Mouse (Mus musculus): ENCODE data around the gene Eya2. TPM values are rescaled to one million over a fixed set of nuclear protein-coding genes. Genes with fewer than 3 reads are reported as not detected.

Eya2 gene
- polyA plus RNA-seq, 1 experiment from 2014 or later, result 5.8 TPM

DNA sequence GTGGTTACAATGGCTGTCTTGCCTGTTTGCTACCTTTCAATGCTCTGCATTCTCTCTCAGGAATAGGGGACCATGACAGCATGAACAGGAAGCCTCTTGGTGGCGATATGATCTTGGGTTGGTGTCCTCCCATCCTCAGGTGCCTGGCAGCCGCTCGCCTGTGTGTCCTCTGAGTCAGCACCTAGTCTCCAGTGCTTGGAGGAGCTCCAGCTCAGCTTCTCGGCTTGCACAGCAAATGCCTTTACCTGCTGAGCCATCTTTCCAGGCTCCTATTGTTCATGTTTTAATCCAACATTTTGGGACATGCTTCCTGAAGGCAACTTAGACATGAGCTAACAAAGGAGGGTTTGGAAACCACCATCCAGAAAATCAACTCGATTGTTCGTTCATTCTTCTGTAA, 33.1 kb downstream of the Eya2 start:
- H3K9ac ChIP-seq (ENCODE audit: low read length), result no peak overlapping the region
- ATAC-seq (replicated peaks; ENCODE audit: extremely low read depth, insufficient read depth, low FRiP score), result no peak
- no peak overlapping the region for H3K27ac ChIP-seq (ENCODE audit: low read length)
- H3K27me3 ChIP-seq (ENCODE audit: control insufficient read depth, insufficient read depth, low read length), result no peaks in the 10 kb centered on the region
- H3K4me3 ChIP-seq (ENCODE audit: low read length), result no peak overlapping the region
- 61% methylated on average over 6 of the region's 6 CpGs for WGBS
- H3K9me3 ChIP-seq (replicated peaks; ENCODE audit: control insufficient read depth, low read length), result no peaks in the 10 kb centered on the region
- H3K4me1 ChIP-seq (ENCODE audit: control insufficient read depth, insufficient read depth, low read length), result no peaks in the 10 kb centered on the region
- no peaks in the 10 kb centered on the region for H3K36me3 ChIP-seq (ENCODE audit: control insufficient read depth, insufficient read depth)
- H3K4me2 ChIP-seq (ENCODE audit: low read depth, low read length), result no peak overlapping the region

DNA sequence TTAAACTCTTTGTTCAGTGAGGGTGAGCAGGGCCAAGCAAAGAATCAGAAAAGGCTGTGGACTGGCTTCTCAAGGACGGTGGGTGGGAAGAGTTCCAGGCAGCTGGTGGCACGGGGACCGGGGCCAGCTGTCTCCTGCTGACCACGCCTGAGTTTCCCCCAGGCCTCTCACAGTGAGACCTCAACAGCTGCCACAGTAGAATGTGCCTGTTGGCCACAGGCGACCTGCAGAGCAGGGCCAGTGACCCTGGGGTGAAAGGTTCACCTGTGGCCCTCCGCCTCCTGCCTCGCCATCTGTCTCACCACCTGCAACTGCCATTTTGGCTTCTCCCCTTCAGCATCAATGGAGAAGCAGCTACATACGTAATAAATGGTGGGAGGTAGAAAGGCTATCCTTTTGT, 35.1 kb downstream of the Eya2 start:
- Histone ChIP-seq H3K4me1 (ENCODE audit: control insufficient read depth, insufficient read depth, low read length) (no peaks in the 10 kb centered on the region), H3K9ac (ENCODE audit: low read length) (no peak overlapping the region), H3K9me3 (replicated peaks; ENCODE audit: control insufficient read depth, low read length) (no peaks in the 10 kb centered on the region), H3K36me3 (ENCODE audit: control insufficient read depth, insufficient read depth) (no peaks in the 10 kb centered on the region), H3K4me3 (ENCODE audit: low read length) (no peak overlapping the region), H3K27me3 (ENCODE audit: control insufficient read depth, insufficient read depth, low read length) (no peaks in the 10 kb centered on the region), H3K27ac (ENCODE audit: low read length) (no peak overlapping the region), H3K4me2 (ENCODE audit: low read depth, low read length) (no peak overlapping the region)
- ATAC-seq (replicated peaks; ENCODE audit: extremely low read depth, insufficient read depth, low FRiP score), result no peak
- 63% methylated on average over 8 of the region's 8 CpGs for WGBS

DNA sequence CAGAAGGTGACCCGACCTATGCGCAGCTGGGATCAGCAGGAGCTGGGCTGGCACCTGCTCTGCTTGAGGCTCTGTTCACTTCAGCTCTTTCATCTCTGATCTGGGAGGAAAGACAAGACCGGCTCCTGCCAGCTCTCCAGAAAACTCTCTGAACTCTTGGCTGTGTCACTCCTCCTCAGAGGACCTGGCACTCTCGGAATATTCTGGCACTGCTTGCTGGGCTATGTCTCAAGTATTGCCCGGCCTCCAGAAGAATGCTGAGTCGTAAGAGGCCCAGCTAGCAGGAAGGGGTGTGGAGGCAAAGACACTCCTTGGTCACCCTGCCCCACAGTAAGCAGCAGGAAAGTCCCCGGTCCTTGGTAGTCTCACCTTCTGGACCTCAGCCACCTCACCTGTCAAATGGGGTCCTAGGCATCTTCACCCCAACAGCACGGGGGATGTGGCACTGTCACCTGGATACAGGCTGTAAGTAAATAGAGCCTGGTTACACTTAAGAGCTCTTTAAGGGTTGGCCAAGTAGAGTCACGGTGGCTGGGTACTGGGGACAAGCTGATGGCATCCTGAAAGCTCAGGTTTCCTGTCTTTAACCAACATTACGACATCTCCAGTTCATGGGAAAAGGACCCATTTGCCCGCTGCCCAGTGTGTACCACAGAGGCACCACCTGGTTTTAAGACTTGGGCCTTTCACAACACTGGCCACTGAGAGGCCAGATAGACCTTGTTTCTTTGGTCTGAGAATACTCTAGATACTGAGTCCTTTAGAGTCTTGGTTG, 38.4 kb downstream of the Eya2 start:
- WGBS, result 69% methylated on average over 11 of the region's 11 CpGs
- H3K9me3 ChIP-seq (replicated peaks; ENCODE audit: control insufficient read depth, low read length), result 0 out of 2 replicates have a peak, but pooled peaks cover 3% of the 10 kb centered on the region
- no peak overlapping the region for H3K27ac ChIP-seq (ENCODE audit: low read length)
- no peaks in the 10 kb centered on the region for H3K36me3 ChIP-seq (ENCODE audit: control insufficient read depth, insufficient read depth)
- no peaks in the 10 kb centered on the region for H3K27me3 ChIP-seq (ENCODE audit: control insufficient read depth, insufficient read depth, low read length)
- no peak overlapping the region for H3K4me3 ChIP-seq (ENCODE audit: low read length)
- H3K9ac ChIP-seq (ENCODE audit: low read length), result no peak overlapping the region
- H3K4me2 ChIP-seq (ENCODE audit: low read depth, low read length), result no peak overlapping the region
- no peaks in the 10 kb centered on the region for H3K4me1 ChIP-seq (ENCODE audit: control insufficient read depth, insufficient read depth, low read length)
- ATAC-seq (replicated peaks; ENCODE audit: extremely low read depth, insufficient read depth, low FRiP score), result no peak

DNA sequence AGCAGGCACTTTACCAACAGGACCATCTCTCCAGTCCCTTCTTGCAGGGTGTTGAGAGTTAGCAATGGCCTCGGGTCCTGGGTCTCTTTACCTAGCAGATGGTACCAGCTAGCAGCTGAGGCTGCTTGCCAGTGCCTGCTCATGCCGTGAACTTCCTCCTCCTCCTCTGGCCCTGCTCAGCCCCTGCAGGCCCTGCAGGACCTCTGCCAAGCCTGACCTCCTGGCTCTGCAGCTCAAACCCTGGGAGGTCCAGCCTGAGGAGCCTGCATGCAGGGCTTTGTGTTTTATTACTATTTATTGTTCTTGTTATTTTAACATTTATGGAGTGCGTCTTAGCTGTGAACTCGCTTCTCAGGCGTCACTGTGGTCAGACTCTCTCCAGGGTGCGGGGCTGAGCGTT, 39.6 kb downstream of the Eya2 start:
- Histone ChIP-seq H3K27ac (ENCODE audit: low read length) (no peak overlapping the region), H3K9ac (ENCODE audit: low read length) (no peak overlapping the region), H3K4me3 (ENCODE audit: low read length) (no peak overlapping the region), H3K4me2 (ENCODE audit: low read depth, low read length) (no peak overlapping the region), H3K9me3 (replicated peaks; ENCODE audit: control insufficient read depth, low read length) (0 out of 2 replicates have a peak, but pooled peaks cover 3% of the 10 kb centered on the region), H3K4me1 (ENCODE audit: control insufficient read depth, insufficient read depth, low read length) (no peaks in the 10 kb centered on the region), H3K27me3 (ENCODE audit: control insufficient read depth, insufficient read depth, low read length) (no peaks in the 10 kb centered on the region), H3K36me3 (ENCODE audit: control insufficient read depth, insufficient read depth) (no peaks in the 10 kb centered on the region)
- ATAC-seq (replicated peaks; ENCODE audit: extremely low read depth, insufficient read depth, low FRiP score), result no peak
- WGBS, result 72% methylated on average over 7 of the region's 7 CpGs

DNA sequence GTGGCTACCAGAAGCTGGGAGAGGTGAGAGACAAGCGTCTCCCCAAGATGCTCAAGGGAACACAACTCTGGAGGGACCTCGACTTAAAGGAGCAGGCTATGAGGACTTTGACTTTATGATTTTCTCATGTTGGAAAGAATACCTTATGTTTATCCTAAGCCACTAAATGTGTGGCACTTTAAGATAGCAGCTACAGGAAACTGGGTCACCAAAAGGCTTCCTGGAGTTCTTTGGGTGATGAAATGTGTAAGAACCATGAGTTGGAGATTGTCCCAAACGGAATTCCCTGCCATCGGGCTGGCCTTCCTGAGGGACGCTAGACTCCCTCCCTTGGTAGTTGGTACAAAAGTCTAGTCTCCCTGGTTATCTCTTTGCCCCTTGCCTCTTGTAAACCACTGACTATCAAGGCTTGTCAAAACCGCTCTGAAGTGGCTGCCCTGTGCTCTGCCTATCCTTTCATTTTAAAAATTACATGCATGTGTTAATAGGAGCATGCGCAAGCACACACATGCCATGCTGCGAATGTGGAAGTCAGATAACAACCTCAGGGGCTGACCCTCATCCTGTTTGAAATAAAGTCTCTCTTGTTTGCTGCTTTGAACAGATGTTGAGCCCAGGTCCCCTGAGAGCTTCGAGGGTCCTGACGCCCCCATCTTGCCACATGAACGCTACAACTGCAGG, 44.4 kb downstream of the Eya2 start:
- Histone ChIP-seq H3K9ac (ENCODE audit: low read length) (no peak overlapping the region), H3K4me2 (ENCODE audit: low read depth, low read length) (no peak overlapping the region), H3K4me1 (ENCODE audit: control insufficient read depth, insufficient read depth, low read length) (no peaks in the 10 kb centered on the region), H3K4me3 (ENCODE audit: low read length) (no peak overlapping the region), H3K27ac (ENCODE audit: low read length) (no peak overlapping the region), H3K36me3 (ENCODE audit: control insufficient read depth, insufficient read depth) (no peaks in the 10 kb centered on the region), H3K27me3 (ENCODE audit: control insufficient read depth, insufficient read depth, low read length) (no peaks in the 10 kb centered on the region), H3K9me3 (replicated peaks; ENCODE audit: control insufficient read depth, low read length) (0 out of 2 replicates have a peak, but pooled peaks cover 3% of the 10 kb centered on the region)
- ATAC-seq (replicated peaks; ENCODE audit: extremely low read depth, insufficient read depth, low FRiP score), result no peak
- WGBS, result 52% methylated on average over 11 of the region's 11 CpGs

DNA sequence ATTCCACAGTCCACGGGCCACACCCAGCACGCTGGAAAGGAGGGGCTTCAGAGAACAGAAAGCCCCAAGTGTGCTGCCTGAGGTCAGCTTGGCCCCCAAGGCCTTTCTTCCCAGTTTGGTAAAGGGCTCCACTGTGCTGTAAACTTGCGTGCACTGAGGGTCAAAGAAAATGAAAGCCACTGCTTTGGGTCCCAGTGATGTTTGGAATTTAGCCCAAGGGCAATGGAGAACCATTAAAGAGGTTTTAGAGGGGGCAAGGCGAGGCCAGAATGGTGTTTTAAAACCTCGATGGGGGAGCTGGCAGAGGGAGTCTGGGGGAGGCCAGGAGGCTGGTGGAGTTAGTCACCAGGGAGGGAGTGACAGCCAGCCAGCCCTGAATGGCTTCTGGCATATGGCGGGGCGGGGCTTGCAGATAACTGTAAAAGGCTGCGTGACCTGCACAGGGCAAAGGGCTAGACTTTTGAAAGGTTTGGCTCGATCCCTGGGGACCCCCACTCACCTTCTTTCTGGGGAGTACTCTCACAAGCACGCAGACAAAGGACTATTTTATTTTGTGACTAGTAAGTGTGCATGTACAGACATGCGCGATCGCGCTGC, 47.2 kb downstream of the Eya2 start:
- H3K27ac ChIP-seq (ENCODE audit: low read length), result no peak overlapping the region
- no peak overlapping the region for H3K4me2 ChIP-seq (ENCODE audit: low read depth, low read length)
- no peaks in the 10 kb centered on the region for H3K4me1 ChIP-seq (ENCODE audit: control insufficient read depth, insufficient read depth, low read length)
- H3K27me3 ChIP-seq (ENCODE audit: control insufficient read depth, insufficient read depth, low read length), result no peaks in the 10 kb centered on the region
- no peak overlapping the region for H3K4me3 ChIP-seq (ENCODE audit: low read length)
- no peaks in the 10 kb centered on the region for H3K36me3 ChIP-seq (ENCODE audit: control insufficient read depth, insufficient read depth)
- no peak for ATAC-seq (replicated peaks; ENCODE audit: extremely low read depth, insufficient read depth, low FRiP score)
- H3K9me3 ChIP-seq (replicated peaks; ENCODE audit: control insufficient read depth, low read length), result 0 out of 2 replicates have a peak, but pooled peaks cover 3% of the 10 kb centered on the region
- H3K9ac ChIP-seq (ENCODE audit: low read length), result no peak overlapping the region
- WGBS, result 60% methylated on average over 14 of the region's 14 CpGs

DNA sequence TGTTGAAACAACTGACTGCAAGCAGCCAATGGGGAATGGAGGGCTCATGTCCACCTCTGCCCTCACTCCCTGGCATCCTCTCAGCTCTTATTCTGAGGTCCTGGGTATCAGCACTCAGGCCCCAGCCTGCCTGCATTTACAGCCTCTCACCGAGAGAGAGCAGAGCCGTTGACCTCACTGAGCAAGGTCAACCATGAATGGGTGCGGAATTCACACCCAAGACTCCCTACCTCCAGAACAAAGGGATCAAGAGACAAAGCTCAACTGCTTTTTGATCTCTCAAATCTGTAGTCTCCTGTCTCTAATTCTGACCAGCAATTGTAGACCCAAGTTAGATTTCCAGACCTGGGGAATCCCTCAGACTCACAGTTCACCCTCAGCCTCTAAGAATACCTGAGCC, 48.8 kb downstream of the Eya2 start:
- Histone ChIP-seq H3K4me1 (ENCODE audit: control insufficient read depth, insufficient read depth, low read length) (no peaks in the 10 kb centered on the region), H3K9me3 (replicated peaks; ENCODE audit: control insufficient read depth, low read length) (no peaks in the 10 kb centered on the region), H3K4me3 (ENCODE audit: low read length) (no peak overlapping the region), H3K27me3 (ENCODE audit: control insufficient read depth, insufficient read depth, low read length) (no peaks in the 10 kb centered on the region), H3K9ac (ENCODE audit: low read length) (no peak overlapping the region), H3K36me3 (ENCODE audit: control insufficient read depth, insufficient read depth) (no peaks in the 10 kb centered on the region), H3K27ac (ENCODE audit: low read length) (no peak overlapping the region), H3K4me2 (ENCODE audit: low read depth, low read length) (no peak overlapping the region)
- 63% methylated on average over 3 of the region's 3 CpGs for WGBS
- no peak for ATAC-seq (replicated peaks; ENCODE audit: extremely low read depth, insufficient read depth, low FRiP score)

DNA sequence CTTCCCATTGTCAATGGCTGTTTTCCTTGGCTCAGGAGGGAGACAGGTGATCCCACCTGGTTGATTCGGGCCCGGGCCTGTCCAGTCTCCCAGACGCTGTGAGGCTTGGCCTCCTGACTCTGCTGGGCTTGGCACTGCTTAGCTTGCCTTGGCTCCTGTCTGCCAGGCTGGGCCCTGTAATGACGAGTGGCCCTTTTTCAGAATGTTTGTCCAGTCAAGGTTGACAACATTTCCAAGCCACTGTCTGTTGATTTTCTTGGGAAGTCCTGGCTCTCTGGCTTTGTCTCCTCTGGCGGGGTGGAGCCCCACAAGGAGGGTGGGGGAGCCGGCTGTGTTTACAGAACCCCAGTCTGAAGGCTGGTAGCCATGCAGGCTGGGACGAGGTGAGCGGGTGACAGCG, 49.2 kb downstream of the Eya2 start:
- ATAC-seq (replicated peaks; ENCODE audit: extremely low read depth, insufficient read depth, low FRiP score), result peak; percentile 45; the same call in 1 of the 2 replicates
- 68% methylated on average over 9 of the region's 9 CpGs for WGBS
- H3K4me1 ChIP-seq (ENCODE audit: control insufficient read depth, insufficient read depth, low read length), result no peaks in the 10 kb centered on the region
- H3K36me3 ChIP-seq (ENCODE audit: control insufficient read depth, insufficient read depth), result no peaks in the 10 kb centered on the region
- no peaks in the 10 kb centered on the region for H3K9me3 ChIP-seq (replicated peaks; ENCODE audit: control insufficient read depth, low read length)
- H3K4me2 ChIP-seq (ENCODE audit: low read depth, low read length), result no peak overlapping the region
- no peak overlapping the region for H3K27ac ChIP-seq (ENCODE audit: low read length)
- no peaks in the 10 kb centered on the region for H3K27me3 ChIP-seq (ENCODE audit: control insufficient read depth, insufficient read depth, low read length)
- no peak overlapping the region for H3K4me3 ChIP-seq (ENCODE audit: low read length)
- no peak overlapping the region for H3K9ac ChIP-seq (ENCODE audit: low read length)

DNA sequence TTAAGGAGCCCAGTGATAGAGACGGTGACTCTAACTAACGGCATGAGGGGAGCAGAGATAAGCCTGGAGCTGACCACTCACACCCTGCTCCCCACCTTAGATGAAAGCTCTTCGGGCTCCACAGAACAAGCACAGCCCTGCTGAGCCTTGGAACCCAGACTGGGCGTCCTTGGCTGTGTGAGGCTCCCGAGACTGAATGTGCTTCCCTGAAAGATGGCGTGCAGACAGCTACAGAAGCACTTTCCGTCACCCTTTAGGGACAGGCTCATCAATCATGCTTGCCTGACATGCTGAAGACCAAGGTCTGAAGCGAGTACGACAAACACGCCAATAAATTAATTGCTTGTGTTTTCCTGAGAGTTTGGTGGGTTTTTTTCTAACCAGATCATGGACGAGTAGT, 56.2 kb downstream of the Eya2 start:
- ATAC-seq (replicated peaks; ENCODE audit: extremely low read depth, insufficient read depth, low FRiP score), result no peak
- H3K4me1 ChIP-seq (ENCODE audit: control insufficient read depth, insufficient read depth, low read length), result peaks cover 17% of the 10 kb centered on the region
- WGBS, result 36% methylated on average over 11 of the region's 11 CpGs

More for the DNA sequence above, 56.2 kb downstream of the Eya2 start:
- Histone ChIP-seq H3K36me3 (ENCODE audit: control insufficient read depth, insufficient read depth) (no peaks in the 10 kb centered on the region), H3K27me3 (ENCODE audit: control insufficient read depth, insufficient read depth, low read length) (no peaks in the 10 kb centered on the region), H3K4me3 (ENCODE audit: low read length) (no peak overlapping the region), H3K9ac (ENCODE audit: low read length) (no peak overlapping the region), H3K27ac (ENCODE audit: low read length) (no peak overlapping the region), H3K4me2 (ENCODE audit: low read depth, low read length) (no peak overlapping the region), H3K9me3 (replicated peaks; ENCODE audit: control insufficient read depth, low read length) (no peaks in the 10 kb centered on the region)

Measured in heart, embryonic 16.5 days (tissue).